Mouse (Mus musculus): Measurements from ENCODE around the gene Cstf2. TPM values are rescaled to one million over a fixed set of nuclear protein-coding genes. Genes with fewer than 3 reads are reported as not detected.

The Cstf2 gene
- total and polyA plus RNA-seq, 3 experiments = 47.2 to 89.8 (median 67.9) TPM

GRCm38 (mm10) chrX:134132295-134132694 is 73.3 kb downstream of the Cstf2 start:
- H3K9ac ChIP-seq (ENCODE audit: insufficient read depth, low read depth) = no peak overlapping the region
- H3K4me2 ChIP-seq (ENCODE audit: insufficient read depth, low read depth, poor library complexity, severe bottlenecking) = no peak overlapping the region
- H3K27ac ChIP-seq (ENCODE audit: insufficient read depth, low read depth) = no peak overlapping the region
- no peaks in the 10 kb centered on the region for H3K9me3 ChIP-seq (replicated peaks; ENCODE audit: low read length)
- H3K4me3 ChIP-seq (replicated peaks in 1 of 3; ENCODE audit: low read depth in 2 of 3, low read length in 2 of 3, poor library complexity in 1 of 3) = no peak overlapping the region
- TF ChIP-seq SMC3 (IDR thresholded peaks at IDR 0.05; ENCODE audit: low read depth, low read length) (peak; percentile 33), CTCF (conservative IDR thresholded peaks at IDR 0.05 in 1 of 2, IDR thresholded peaks at IDR 0.05 in 1 of 2; ENCODE audit: low read depth in 2 of 2, low read length in 2 of 2) (peak in 1 of 2 experiments; percentile 52; a peak in 2 of 4 replicates), TBP (conservative IDR thresholded peaks at IDR 0.05; ENCODE audit: low read depth, low read length) (no peak), RAD21 (IDR thresholded peaks at IDR 0.05; ENCODE audit: low read depth, low read length) (peak; percentile 57)
- in situ Hi-C loops (cut with MboI; ENCODE audit: low pct_ligation_motif_present, low pct_unique_long_range_greater_than_20kb, low sequenced_read_pairs) (loop anchor here (10.0 kb wide), 1 partner anchor 93 kb away; the partner anchor contains the start of gene Nox1), dilution Hi-C loops (cut with MboI; ENCODE audit: extremely low pct_ligation_motif_present, extremely low pct_unique_long_range_greater_than_20kb, low sequenced_read_pairs) (no loop called here)
- no peaks in the 10 kb centered on the region for H3K27me3 ChIP-seq (replicated peaks)
- H3K79me2 ChIP-seq (replicated peaks; ENCODE audit: control insufficient read depth, extremely low read depth, insufficient read depth, poor library complexity, severe bottlenecking) = no peaks in the 10 kb centered on the region
- H3K4me1 ChIP-seq (ENCODE audit: control insufficient read depth in 1 of 2, insufficient read depth in 2 of 2) = peaks cover 9 to 25% of the 10 kb centered on the region in 2 experiments; a peak in 3 of 4 replicates
- no peak for DNase-seq (ENCODE audit: extremely low read depth)
- no peaks in the 10 kb centered on the region for H3K36me3 ChIP-seq (replicated peaks in 1 of 2; ENCODE audit: control insufficient read depth in 1 of 2, insufficient read depth in 1 of 2, low read length in 1 of 2)

GRCm38 (mm10) chrX:134133821-134134220 is 74.8 kb downstream of the Cstf2 start:
- TF ChIP-seq MYC (IDR thresholded peaks at IDR 0.05; ENCODE audit: low read depth, low read length) (no peak), SMC3 (IDR thresholded peaks at IDR 0.05; ENCODE audit: low read depth, low read length) (peak; percentile 17; the same call in 1 of the 2 replicates), RAD21 (IDR thresholded peaks at IDR 0.05; ENCODE audit: low read depth, low read length) (peak; percentile 39), CTCF (conservative IDR thresholded peaks at IDR 0.05 in 1 of 2, IDR thresholded peaks at IDR 0.05 in 1 of 2; ENCODE audit: low read depth in 2 of 2, low read length in 2 of 2) (peak in 1 of 2 experiments; percentile 50; a peak in 2 of 4 replicates)
- dilution Hi-C loops (cut with MboI; ENCODE audit: extremely low pct_ligation_motif_present, extremely low pct_unique_long_range_greater_than_20kb, low sequenced_read_pairs) = no loop called here
- Histone ChIP-seq H3K9me3 (replicated peaks; ENCODE audit: low read length) (no peaks in the 10 kb centered on the region), H3K4me1 (ENCODE audit: control insufficient read depth in 1 of 2, insufficient read depth in 2 of 2) (peaks cover 9 to 12% of the 10 kb centered on the region in 2 experiments; a peak in 3 of 4 replicates), H3K27ac (ENCODE audit: insufficient read depth, low read depth) (no peak overlapping the region), H3K4me3 (replicated peaks in 1 of 3; ENCODE audit: low read depth in 2 of 3, low read length in 2 of 3, poor library complexity in 1 of 3) (no peak overlapping the region), H3K4me2 (ENCODE audit: insufficient read depth, low read depth, poor library complexity, severe bottlenecking) (no peak overlapping the region), H3K36me3 (replicated peaks in 1 of 2; ENCODE audit: control insufficient read depth in 1 of 2, insufficient read depth in 1 of 2, low read length in 1 of 2) (no peaks in the 10 kb centered on the region), H3K27me3 (replicated peaks) (no peaks in the 10 kb centered on the region), H3K79me2 (replicated peaks; ENCODE audit: control insufficient read depth, extremely low read depth, insufficient read depth, poor library complexity, severe bottlenecking) (no peaks in the 10 kb centered on the region), H3K9ac (ENCODE audit: insufficient read depth, low read depth) (no peak overlapping the region)
- no peak for DNase-seq (ENCODE audit: extremely low read depth)
- in situ Hi-C loops (cut with MboI; ENCODE audit: low pct_ligation_motif_present, low pct_unique_long_range_greater_than_20kb, low sequenced_read_pairs) = loop anchor here (10.0 kb wide), 1 partner anchor 91 kb away; the partner anchor contains the start of gene Nox1

Other genes starting within 250 kb of the Cstf2 start
- gene Tnmd, start 208.2 kb upstream of the Cstf2 start, total RNA-seq (2012; rRNA removed) = not detected in 2 replicates
- gene Tnmd, start 208.2 kb upstream of the Cstf2 start, total RNA-seq (2014; rRNA removed) = not detected in 2 replicates
- not detected in 2 replicates for gene Tnmd, start 208.2 kb upstream of the Cstf2 start, polyA plus RNA-seq (2012; ENCODE audit: insufficient read length, low read depth)
- 14.6 and 15.7 TPM in 2 replicates for gene Tspan6, start 160.8 kb upstream of the Cstf2 start, total RNA-seq (2012; rRNA removed)
- gene Tspan6, start 160.8 kb upstream of the Cstf2 start, total RNA-seq (2014; rRNA removed) = 0.59 and 0.72 TPM in 2 replicates
- gene Tspan6, start 160.8 kb upstream of the Cstf2 start, polyA plus RNA-seq (2012; ENCODE audit: insufficient read length, low read depth) = 0.64 and 0.96 TPM in 2 replicates
- not detected in 2 replicates for gene Srpx2, start 150.8 kb upstream of the Cstf2 start, total RNA-seq (2012; rRNA removed)
- gene Srpx2, start 150.8 kb upstream of the Cstf2 start, total RNA-seq (2014; rRNA removed) = not detected in 2 replicates
- not detected in 2 replicates for gene Srpx2, start 150.8 kb upstream of the Cstf2 start, polyA plus RNA-seq (2012; ENCODE audit: insufficient read length, low read depth)
- 0.04 TPM in 2 replicates for gene Sytl4, start 77.4 kb upstream of the Cstf2 start, total RNA-seq (2012; rRNA removed)
- 0.09 TPM in 1 of 2 replicates, not detected in the other for gene Sytl4, start 77.4 kb upstream of the Cstf2 start, total RNA-seq (2014; rRNA removed)
- gene Sytl4, start 77.4 kb upstream of the Cstf2 start, polyA plus RNA-seq (2012; ENCODE audit: insufficient read length, low read depth) = not detected in 2 replicates
- gene Xkrx, start 102.9 kb downstream of the Cstf2 start, total RNA-seq (2012; rRNA removed) = 0.04 TPM in 1 of 2 replicates, not detected in the other
- gene Xkrx, start 102.9 kb downstream of the Cstf2 start, total RNA-seq (2014; rRNA removed) = not detected in 2 replicates
- gene Xkrx, start 102.9 kb downstream of the Cstf2 start, polyA plus RNA-seq (2012; ENCODE audit: insufficient read length, low read depth) = 0.24 and 0.33 TPM in 2 replicates
- not detected in 2 replicates for gene Arl13a, start 128.3 kb downstream of the Cstf2 start, total RNA-seq (2012; rRNA removed)
- 0.14 TPM in 1 of 2 replicates, not detected in the other for gene Arl13a, start 128.3 kb downstream of the Cstf2 start, total RNA-seq (2014; rRNA removed)
- not detected in 2 replicates for gene Arl13a, start 128.3 kb downstream of the Cstf2 start, polyA plus RNA-seq (2012; ENCODE audit: insufficient read length, low read depth)
- 0.04 and 0.08 TPM in 2 replicates for gene Nox1, start 162.8 kb downstream of the Cstf2 start, total RNA-seq (2012; rRNA removed)
- 0.35 and 0.77 TPM in 2 replicates for gene Nox1, start 162.8 kb downstream of the Cstf2 start, total RNA-seq (2014; rRNA removed)
- 0.47 and 0.61 TPM in 2 replicates for gene Nox1, start 162.8 kb downstream of the Cstf2 start, polyA plus RNA-seq (2012; ENCODE audit: insufficient read length, low read depth)
- gene Trmt2b, start 217.8 kb downstream of the Cstf2 start, total RNA-seq (2012; rRNA removed) = 16.7 and 17.6 TPM in 2 replicates
- 26.4 and 29.8 TPM in 2 replicates for gene Trmt2b, start 217.8 kb downstream of the Cstf2 start, total RNA-seq (2014; rRNA removed)
- 19.2 and 22.7 TPM in 2 replicates for gene Trmt2b, start 217.8 kb downstream of the Cstf2 start, polyA plus RNA-seq (2012; ENCODE audit: insufficient read length, low read depth)
- gene Tmem35a, start 236.0 kb downstream of the Cstf2 start, total RNA-seq (2012; rRNA removed) = not detected in 2 replicates
- gene Tmem35a, start 236.0 kb downstream of the Cstf2 start, total RNA-seq (2014; rRNA removed) = not detected in 2 replicates
- gene Tmem35a, start 236.0 kb downstream of the Cstf2 start, polyA plus RNA-seq (2012; ENCODE audit: insufficient read length, low read depth) = not detected in 2 replicates
- 11.6 and 16.7 TPM in 2 replicates for gene Cenpi, start 248.9 kb downstream of the Cstf2 start, total RNA-seq (2012; rRNA removed)
- gene Cenpi, start 248.9 kb downstream of the Cstf2 start, total RNA-seq (2014; rRNA removed) = 40.9 and 48.1 TPM in 2 replicates
- 22.2 and 28.3 TPM in 2 replicates for gene Cenpi, start 248.9 kb downstream of the Cstf2 start, polyA plus RNA-seq (2012; ENCODE audit: insufficient read length, low read depth)